Mouse (Mus musculus) G1E (cell line): ENCODE results near the gene Commd1. TPM values are rescaled to one million over a fixed set of nuclear protein-coding genes. Genes with fewer than 3 reads are reported as not detected.

Source experiments
- ATAC-seq: 2 replicates; pipeline ENCODE4 v1.8.0; 2016; ENCODE audit warnings: mild to moderate bottlenecking; ENCODE audit not compliant: insufficient number of reproducible peaks, poor library complexity, low FRiP score, severe bottlenecking; ENCODE audit errors: extremely low read depth
- DNase-seq: peaks from one replicate; pipeline ENCODE4 v3.0.0; 2012; ENCODE audit warnings: low spot score
- H3K27me3 ChIP-seq: 2 replicates; pipeline ENCODE4 v1.6.1; 2012; ENCODE audit warnings: mild to moderate bottlenecking, low read length, inconsistent platforms; ENCODE audit not compliant: insufficient read depth
- H3K36me3 ChIP-seq: replicated peaks from 2 replicates; pipeline ENCODE3; 2012; ENCODE audit warnings: mild to moderate bottlenecking, inconsistent platforms
- H3K4me1 ChIP-seq: 2 replicates; pipeline ENCODE4 v1.6.1; 2012; ENCODE audit warnings: low read depth, low read length, inconsistent platforms, mixed read lengths; ENCODE audit not compliant: insufficient read depth
- H3K4me3 ChIP-seq: 2 replicates; pipeline ENCODE4 v1.5.1; 2012; ENCODE audit warnings: low read depth, mild to moderate bottlenecking, inconsistent platforms, low read length, moderate library complexity, mixed read lengths
- H3K9me3 ChIP-seq: replicated peaks from 2 replicates; pipeline ENCODE4 v1.6.1; 2012; ENCODE audit warnings: inconsistent platforms
- CTCF ChIP-seq: IDR thresholded peaks from 2 replicates; pipeline ENCODE4 v1.5.1; 2012; ENCODE audit warnings: low read depth, low read length, inconsistent platforms, mixed read lengths
- GATA1 ChIP-seq: IDR thresholded peaks from 2 replicates; pipeline ENCODE4 v1.6.1; 2012; ENCODE audit warnings: borderline replicate concordance, low read length, inconsistent platforms, mixed read lengths
- GATA2 ChIP-seq: IDR thresholded peaks from 2 replicates; pipeline ENCODE4 v1.6.1; 2012; ENCODE audit warnings: low read depth, low read length, inconsistent platforms, borderline replicate concordance
- POLR2AphosphoS5 ChIP-seq: IDR thresholded peaks from 2 replicates; pipeline ENCODE4 v1.6.1; 2012; ENCODE audit warnings: low read depth, low read length, inconsistent platforms; ENCODE audit not compliant: insufficient replicate concordance
- TAL1 ChIP-seq: conservative IDR thresholded peaks from 2 replicates; pipeline ENCODE4 v1.6.1; 2012; ENCODE audit warnings: low read depth, low read length, inconsistent platforms, mixed read lengths
- polyA plus RNA-seq: library from polyadenylated mRNA; stranded (reverse); fragments of >175 nt; gene quantifications from 2 replicates; pipeline ENCODE4 v1.2.3, GENCODE M21; 2012
- total RNA-seq, 2 experiments: library from RNA; stranded (forward) in 1 of 2; stranded (reverse) in 1 of 2; fragments of 200-1000 nt in 1 of 2; fragments of >200 nt in 1 of 2; fragmentation: Nextera tagmentation in 1 of 2; gene quantifications; 2 replicates each; pipeline ENCODE4 v1.2.3; 2014 to 2017

Gene Commd1
- total and polyA plus RNA-seq, 3 experiments, result 34.1 to 93.9 (median 74.4) TPM

- Histone ChIP-seq H3K27me3 (no peaks in the 10 kb centered on the region), H3K36me3 (peaks cover 21% of the 10 kb centered on the region), H3K9me3 (no peaks in the 10 kb centered on the region), H3K4me3 (no peak overlapping the region), H3K4me1 (peaks cover 11% of the 10 kb centered on the region)
- no peak for ATAC-seq
- no peak for DNase-seq
- TF ChIP-seq POLR2AphosphoS5, result no peak
- no peak for TF ChIP-seq TAL1
- no peak for TF ChIP-seq GATA2
- TF ChIP-seq GATA1, result no peak
- no peak for TF ChIP-seq CTCF
Observed at GRCm38 (mm10) chr11:22911831-22912230, 70.4 kb downstream of the Commd1 start.

DNA sequence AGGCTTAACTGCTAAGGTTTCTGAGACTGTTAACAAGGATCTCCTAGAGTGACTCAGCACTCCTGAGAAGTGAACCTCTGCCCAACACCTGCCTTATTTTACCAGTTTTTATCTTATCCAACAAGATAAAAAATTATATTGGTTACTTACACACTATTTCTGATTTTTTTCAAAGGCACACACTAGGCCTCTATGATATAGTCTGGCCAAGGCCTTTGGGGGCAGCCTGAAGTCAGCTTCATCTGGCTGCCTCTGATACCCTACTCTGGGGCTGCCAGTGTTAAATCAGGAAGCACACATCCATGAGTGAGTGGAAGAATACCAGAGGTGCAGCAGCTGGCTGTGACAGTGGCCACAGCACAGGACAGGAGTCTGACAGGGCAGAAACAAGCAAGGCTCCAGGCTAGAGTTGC lies 75.7 kb downstream of the Commd1 start:
- TF ChIP-seq TAL1 (no peak), POLR2AphosphoS5 (no peak), GATA2 (no peak), CTCF (no peak), GATA1 (no peak)
- no peak for DNase-seq
- Histone ChIP-seq H3K9me3 (peaks cover 7% of the 10 kb centered on the region; the same call in 1 of the 2 replicates), H3K36me3 (peaks cover 9% of the 10 kb centered on the region), H3K4me3 (no peak overlapping the region; the same call in 1 of the 2 replicates), H3K27me3 (no peaks in the 10 kb centered on the region), H3K4me1 (peaks cover 14% of the 10 kb centered on the region)
- ATAC-seq, result peak; percentile 57

- H3K4me3 ChIP-seq, result no peak overlapping the region
- H3K9me3 ChIP-seq, result peaks cover 7% of the 10 kb centered on the region; the same call in 1 of the 2 replicates
- TF ChIP-seq CTCF, result no peak
- TF ChIP-seq TAL1, result no peak
- no peak for TF ChIP-seq GATA2
- TF ChIP-seq GATA1, result no peak
- TF ChIP-seq POLR2AphosphoS5, result no peak
- H3K27me3 ChIP-seq, result no peaks in the 10 kb centered on the region
- H3K4me1 ChIP-seq, result peaks cover 14% of the 10 kb centered on the region
- DNase-seq (no peak), ATAC-seq (no peak)
- peaks cover 27% of the 10 kb centered on the region for H3K36me3 ChIP-seq
Observed at GRCm38 (mm10) chr11:22902923-22903322, 79.3 kb downstream of the Commd1 start.

GRCm38 (mm10) chr11:22900041-22900440 lies 82.1 kb downstream of the Commd1 start:
- ATAC-seq, result no peak
- Histone ChIP-seq H3K27me3 (no peaks in the 10 kb centered on the region), H3K4me1 (no peaks in the 10 kb centered on the region), H3K36me3 (peaks cover 30% of the 10 kb centered on the region), H3K9me3 (peaks cover 7% of the 10 kb centered on the region; the same call in 1 of the 2 replicates), H3K4me3 (no peak overlapping the region)
- TF ChIP-seq GATA1, result no peak
- TF ChIP-seq GATA2, result no peak
- TF ChIP-seq CTCF, result no peak
- TF ChIP-seq TAL1, result no peak
- TF ChIP-seq POLR2AphosphoS5, result no peak
- DNase-seq, result no peak

- ATAC-seq (no peak), DNase-seq (no peak)
- TF ChIP-seq POLR2AphosphoS5, result no peak
- TF ChIP-seq CTCF, result no peak
- no peak for TF ChIP-seq GATA2
- TF ChIP-seq GATA1, result no peak
- TF ChIP-seq TAL1, result no peak
- H3K9me3 ChIP-seq, result no peaks in the 10 kb centered on the region
- peaks cover 26% of the 10 kb centered on the region for H3K36me3 ChIP-seq
- no peak overlapping the region for H3K4me3 ChIP-seq
- H3K27me3 ChIP-seq, result peaks cover 4% of the 10 kb centered on the region; the same call in 1 of the 2 replicates
- H3K4me1 ChIP-seq, result no peaks in the 10 kb centered on the region
Observed at GRCm38 (mm10) chr11:22897642-22898041, 84.5 kb downstream of the Commd1 start.

DNA sequence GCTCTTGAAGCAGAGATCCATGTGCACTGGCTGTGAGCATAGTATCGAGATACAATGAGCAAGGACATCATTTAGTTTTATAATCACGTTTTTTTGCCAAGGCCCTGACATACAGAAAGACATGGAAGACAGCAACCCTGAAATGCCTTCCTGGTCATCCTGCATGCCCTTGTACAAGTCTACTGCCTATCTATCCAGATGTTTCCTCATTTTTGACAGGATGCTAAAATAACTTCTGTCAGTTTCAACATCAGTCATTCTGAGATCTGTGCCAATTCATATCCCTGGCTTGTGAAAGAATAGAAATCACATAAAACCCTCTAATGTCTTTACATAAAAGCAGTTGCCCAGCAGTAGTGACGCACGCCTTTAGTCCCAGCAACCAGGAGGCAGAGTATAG lies 85.1 kb downstream of the Commd1 start:
- TF ChIP-seq GATA1 (no peak), TAL1 (no peak), GATA2 (no peak), CTCF (no peak), POLR2AphosphoS5 (no peak)
- H3K27me3 ChIP-seq, result peaks cover 7% of the 10 kb centered on the region
- no peak overlapping the region for H3K4me3 ChIP-seq
- DNase-seq, result no peak
- H3K9me3 ChIP-seq, result no peaks in the 10 kb centered on the region
- peaks cover 24% of the 10 kb centered on the region for H3K36me3 ChIP-seq
- ATAC-seq, result no peak
- no peaks in the 10 kb centered on the region for H3K4me1 ChIP-seq

DNA sequence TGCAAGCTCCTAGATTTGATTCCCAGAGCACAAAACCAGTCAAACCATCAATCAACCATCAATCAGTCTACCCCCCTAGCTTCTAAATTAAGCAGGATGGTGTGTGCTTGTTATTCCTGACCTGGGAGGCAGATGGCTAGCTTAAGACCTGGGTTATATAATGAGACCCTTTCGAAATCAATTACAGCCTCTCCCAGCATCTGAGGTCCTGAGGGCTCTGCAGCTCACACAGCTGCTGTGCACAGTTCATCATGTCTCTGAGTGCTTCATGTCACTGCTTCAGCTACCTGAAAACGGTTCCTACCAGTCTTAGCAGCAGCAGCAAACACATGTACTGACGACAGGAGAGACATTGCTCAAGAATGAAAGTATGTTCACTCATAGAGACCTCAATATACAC lies 89.1 kb downstream of the Commd1 start:
- TF ChIP-seq CTCF (no peak), GATA1 (no peak), TAL1 (no peak), GATA2 (no peak), POLR2AphosphoS5 (no peak)
- no peak for ATAC-seq
- H3K9me3 ChIP-seq, result no peaks in the 10 kb centered on the region

More for the DNA sequence above, 89.1 kb downstream of the Commd1 start:
- peaks cover 3% of the 10 kb centered on the region for H3K36me3 ChIP-seq
- peaks cover 28% of the 10 kb centered on the region for H3K27me3 ChIP-seq
- no peak overlapping the region for H3K4me3 ChIP-seq
- DNase-seq, result no peak
- peaks cover 4% of the 10 kb centered on the region for H3K4me1 ChIP-seq
